Mouse (Mus musculus): ENCODE measurements at regions not wholly inside any gene's neighbourhood (a gene's known extent, or its start where the extent isn't known, plus 50 kb on each side); places are given as distances from the start of the nearest gene placed in this dataset.

- H3K4me1 ChIP-seq (ENCODE audit: control insufficient read depth, insufficient read depth, low read length), result no peaks in the 10 kb centered on the region
- no peaks in the 10 kb centered on the region for H3K27me3 ChIP-seq (ENCODE audit: control insufficient read depth, insufficient read depth, low read length)
- no peaks in the 10 kb centered on the region for H3K36me3 ChIP-seq (ENCODE audit: control insufficient read depth, insufficient read depth, low read length)
- ATAC-seq (ENCODE audit: insufficient read depth, low FRiP score, low TSS enrichment), result no peak
- DNase-seq (ENCODE audit: low spot score), result no peak
- no peak overlapping the region for H3K4me3 ChIP-seq (ENCODE audit: low read depth, low read length)
- H3K9me3 ChIP-seq (ENCODE audit: control insufficient read depth, low read length), result no peaks in the 10 kb centered on the region
- no peak overlapping the region for H3K4me2 ChIP-seq (ENCODE audit: low read depth)
- no peak overlapping the region for H3K27ac ChIP-seq (ENCODE audit: low read depth, low read length)
- H3K9ac ChIP-seq (ENCODE audit: low read length), result no peak overlapping the region
- 54% methylated on average over 7 of the region's 7 CpGs for WGBS
Observed at GRCm38 (mm10) chr1:41431127-41431690, 625.8 kb downstream of the Tmem182 start.

GRCm38 (mm10) chr1:41435379-41435778 is 630.0 kb downstream of the Tmem182 start:
- ATAC-seq (ENCODE audit: insufficient read depth, low FRiP score, low TSS enrichment) (no peak), DNase-seq (ENCODE audit: low spot score) (no peak)
- Histone ChIP-seq H3K9me3 (ENCODE audit: control insufficient read depth, low read length) (no peaks in the 10 kb centered on the region), H3K4me1 (ENCODE audit: control insufficient read depth, insufficient read depth, low read length) (no peaks in the 10 kb centered on the region), H3K27ac (ENCODE audit: low read depth, low read length) (no peak overlapping the region), H3K36me3 (ENCODE audit: control insufficient read depth, insufficient read depth, low read length) (no peaks in the 10 kb centered on the region), H3K4me3 (ENCODE audit: low read depth, low read length) (no peak overlapping the region), H3K4me2 (ENCODE audit: low read depth) (no peak overlapping the region), H3K27me3 (ENCODE audit: control insufficient read depth, insufficient read depth, low read length) (no peaks in the 10 kb centered on the region), H3K9ac (ENCODE audit: low read length) (no peak overlapping the region)
- 90% methylated on average over 3 of the region's 3 CpGs for WGBS

GRCm38 (mm10) chr1:41449972-41450371 is 644.6 kb downstream of the Tmem182 start:
- ATAC-seq (ENCODE audit: insufficient read depth, low FRiP score, low TSS enrichment), result no peak

More at GRCm38 (mm10) chr1:41449972-41450371, 644.6 kb downstream of the Tmem182 start:
- Histone ChIP-seq H3K9me3 (ENCODE audit: control insufficient read depth, low read length) (no peaks in the 10 kb centered on the region), H3K4me2 (ENCODE audit: low read depth) (no peak overlapping the region), H3K4me3 (ENCODE audit: low read depth, low read length) (no peak overlapping the region), H3K4me1 (ENCODE audit: control insufficient read depth, insufficient read depth, low read length) (no peaks in the 10 kb centered on the region), H3K9ac (ENCODE audit: low read length) (no peak overlapping the region), H3K27ac (ENCODE audit: low read depth, low read length) (no peak overlapping the region), H3K36me3 (ENCODE audit: control insufficient read depth, insufficient read depth, low read length) (no peaks in the 10 kb centered on the region), H3K27me3 (ENCODE audit: control insufficient read depth, insufficient read depth, low read length) (no peaks in the 10 kb centered on the region)
- no peak for DNase-seq (ENCODE audit: low spot score)
